Mouse (Mus musculus) intestine, postnatal 0 days (tissue): ENCODE measurements around the gene Fubp1. TPM values are rescaled to one million over a fixed set of nuclear protein-coding genes. Genes with fewer than 3 reads are reported as not detected.

Experiments
- ATAC-seq: fragments of 200-750 bp; cut with Nextera tagmentation; 2 replicates; pipeline ENCODE4 v1.8.0; 2017; ENCODE audit warnings: mild to moderate bottlenecking, moderate TSS enrichment, moderate library complexity
- H3K27ac ChIP-seq: fragments of 300-500 bp; sonication (generic); 2 replicates; pipeline ENCODE4 v1.5.1; 2014; ENCODE audit warnings: mild to moderate bottlenecking, low read depth, low read length, moderate library complexity
- H3K27me3 ChIP-seq: fragments of 300-500 bp; sonication (generic); replicated peaks from 2 replicates; pipeline ENCODE4 v1.6.1; 2014; ENCODE audit warnings: low read length, mixed read lengths; ENCODE audit not compliant: control insufficient read depth, insufficient read depth
- H3K36me3 ChIP-seq: fragments of 300-500 bp; sonication (generic); 2 replicates; pipeline ENCODE4 v1.6.1; 2014; ENCODE audit warnings: mild to moderate bottlenecking, moderate library complexity; ENCODE audit not compliant: control insufficient read depth, insufficient read depth
- H3K4me1 ChIP-seq: fragments of 300-500 bp; sonication (generic); replicated peaks from 2 replicates; pipeline ENCODE4 v1.6.1; 2014; ENCODE audit warnings: antibody characterized with exemption, low read length, mixed read lengths; ENCODE audit not compliant: control insufficient read depth, insufficient read depth
- H3K4me2 ChIP-seq: fragments of 300-500 bp; sonication (generic); replicated peaks from 2 replicates; pipeline ENCODE4 v1.6.1; 2014; ENCODE audit warnings: low read depth, mild to moderate bottlenecking, moderate library complexity
- H3K4me3 ChIP-seq: fragments of 300-500 bp; sonication (generic); 2 replicates; pipeline ENCODE4 v1.5.1; 2014; ENCODE audit warnings: low read depth, low read length
- H3K9ac ChIP-seq: fragments of 300-500 bp; sonication (generic); 2 replicates; pipeline ENCODE4 v1.6.1; 2014; ENCODE audit warnings: mild to moderate bottlenecking, low read depth, low read length
- H3K9me3 ChIP-seq: fragments of 300-500 bp; sonication (generic); 2 replicates; pipeline ENCODE4 v1.6.1; 2016; ENCODE audit warnings: mixed run types; ENCODE audit not compliant: control insufficient read depth
- CTCF ChIP-seq: sonication (generic); IDR thresholded peaks from 2 replicates; pipeline ENCODE4 v1.5.1; 2016; ENCODE audit warnings: low read depth, mild to moderate bottlenecking, control low read depth, antibody characterized with exemption, moderate library complexity
- WGBS: fragments of 180-500 bp; shearing (Covaris S2); extraction: QIAGEN DNeasy Blood & Tissue Kit; methylation state at CpG from one replicate; pipeline ENCODE4 v1.1.7; 2014; 5-methylcytosine and 5-hydroxymethylcytosine counted together
- polyA plus RNA-seq: library from polyadenylated mRNA; unstranded; fragments of >200 nt; fragmentation: Nextera tagmentation; extraction: Ambion mirVana; gene quantifications from 2 replicates; pipeline ENCODE4 v1.2.1, GENCODE M21; 2015

The Fubp1 gene
- polyA plus RNA-seq, 1 experiment from 2014 or later: 60.6 TPM

- Histone ChIP-seq H3K9me3 (no peaks in the 10 kb centered on the region), H3K4me1 (0 out of 2 replicates have a peak, but pooled peaks cover 5% of the 10 kb centered on the region), H3K27ac (no peak overlapping the region), H3K36me3 (peaks cover 7% of the 10 kb centered on the region; the same call in 1 of the 2 replicates), H3K9ac (no peak overlapping the region), H3K27me3 (no peaks in the 10 kb centered on the region), H3K4me2 (no peak overlapping the region; the same call in 1 of the 2 replicates), H3K4me3 (no peak overlapping the region)
- ATAC-seq: peak; percentile 20
- 65% methylated on average over 4 of the region's 4 CpGs for WGBS
- TF ChIP-seq CTCF: no peak
Observed at GRCm38 (mm10) chr3:152178816-152179215, 31.4 kb upstream of the Fubp1 start.

- no peak overlapping the region for H3K27ac ChIP-seq
- no peak for TF ChIP-seq CTCF
Observed at GRCm38 (mm10) chr3:152179285-152179684, 30.9 kb upstream of the Fubp1 start.

GRCm38 (mm10) chr3:152180624-152181023 is 29.6 kb upstream of the Fubp1 start:
- TF ChIP-seq CTCF: no peak
- 69% methylated on average over 4 of the region's 4 CpGs for WGBS
- Histone ChIP-seq H3K27me3 (no peaks in the 10 kb centered on the region), H3K4me2 (no peak overlapping the region), H3K9ac (no peak overlapping the region), H3K36me3 (peaks cover 17% of the 10 kb centered on the region), H3K4me1 (0 out of 2 replicates have a peak, but pooled peaks cover 5% of the 10 kb centered on the region), H3K27ac (no peak overlapping the region), H3K9me3 (no peaks in the 10 kb centered on the region), H3K4me3 (no peak overlapping the region)
- no peak for ATAC-seq

More at GRCm38 (mm10) chr3:152179285-152179684, 30.9 kb upstream of the Fubp1 start:
- H3K4me1 ChIP-seq: 0 out of 2 replicates have a peak, but pooled peaks cover 5% of the 10 kb centered on the region
- no peak overlapping the region; the same call in 1 of the 2 replicates for H3K4me2 ChIP-seq
- H3K27me3 ChIP-seq: no peaks in the 10 kb centered on the region
- WGBS: 13% methylated on average over 1 of the region's 1 CpGs
- no peak overlapping the region for H3K9ac ChIP-seq
- ATAC-seq: peak; percentile 85
- peaks cover 7% of the 10 kb centered on the region; the same call in 1 of the 2 replicates for H3K36me3 ChIP-seq
- no peaks in the 10 kb centered on the region for H3K9me3 ChIP-seq
- H3K4me3 ChIP-seq: no peak overlapping the region

- H3K9me3 ChIP-seq: no peaks in the 10 kb centered on the region
- no peak overlapping the region for H3K4me3 ChIP-seq
- TF ChIP-seq CTCF: no peak
- H3K36me3 ChIP-seq: peaks cover 25% of the 10 kb centered on the region
- H3K9ac ChIP-seq: no peak overlapping the region
- WGBS: 90% methylated on average over 9 of the region's 9 CpGs
- no peak for ATAC-seq
- no peak overlapping the region for H3K27ac ChIP-seq
- no peaks in the 10 kb centered on the region for H3K27me3 ChIP-seq
- 0 out of 2 replicates have a peak, but pooled peaks cover 5% of the 10 kb centered on the region for H3K4me1 ChIP-seq
- no peak overlapping the region for H3K4me2 ChIP-seq
Observed at GRCm38 (mm10) chr3:152183522-152183921, 26.7 kb upstream of the Fubp1 start.

- WGBS: 65% methylated on average over 6 of the region's 6 CpGs
- H3K9me3 ChIP-seq: no peaks in the 10 kb centered on the region
- H3K4me1 ChIP-seq: no peaks in the 10 kb centered on the region
- no peak for TF ChIP-seq CTCF
- H3K27me3 ChIP-seq: no peaks in the 10 kb centered on the region
- no peak overlapping the region for H3K9ac ChIP-seq
- H3K36me3 ChIP-seq: peaks cover 25% of the 10 kb centered on the region
- no peak overlapping the region for H3K27ac ChIP-seq
- H3K4me3 ChIP-seq: no peak overlapping the region
- no peak for ATAC-seq
- no peak overlapping the region for H3K4me2 ChIP-seq
Observed at GRCm38 (mm10) chr3:152186106-152186505, 24.1 kb upstream of the Fubp1 start.

GRCm38 (mm10) chr3:152189306-152189705 is 20.9 kb upstream of the Fubp1 start:
- 53% methylated on average over 4 of the region's 4 CpGs for WGBS
- no peak for TF ChIP-seq CTCF
- H3K4me3 ChIP-seq: no peak overlapping the region
- peak overlapping the region; percentile 30; the same call in 1 of the 2 replicates for H3K4me2 ChIP-seq
- H3K9ac ChIP-seq: no peak overlapping the region
- H3K36me3 ChIP-seq: peaks cover 18% of the 10 kb centered on the region
- no peak overlapping the region for H3K27ac ChIP-seq
- H3K4me1 ChIP-seq: no peaks in the 10 kb centered on the region
- H3K27me3 ChIP-seq: no peaks in the 10 kb centered on the region
- ATAC-seq: no peak
- H3K9me3 ChIP-seq: no peaks in the 10 kb centered on the region
